ENCODE assay signal across 8 mouse cellular contexts in genomic region chr1:94469834-94470233, GRCm38 (mm10).
A peak's percentile ranks its signal among the peaks of the same experiment; 100 is the strongest.
DNase-seq lines count a peak whose midpoint lies in the region; ATAC-seq and TF ChIP-seq lines count a peak whose summit lies in the region.
"Not testable (repeated sequence)": the region's sequence is repeated elsewhere in the genome, so short reads cannot be mapped to it uniquely, and the experiment has no call there.

No protein-coding gene starts in this region.

- H3K4me1 ChIP-seq in forebrain, embryonic 13.5 days; heart, embryonic 14.5 days (ENCODE audit: control insufficient read depth in 2 of 2, insufficient read depth in 2 of 2, low read length in 2 of 2); lung, embryonic 16.5 days (replicated peaks; ENCODE audit: control insufficient read depth, insufficient read depth, low read length); neural tube, embryonic 15.5 days: not testable (repeated sequence)

- not testable (repeated sequence) for H3K27me3 ChIP-seq in forebrain, embryonic 13.5 days; heart, embryonic 14.5 days (ENCODE audit: control insufficient read depth, insufficient read depth, low read length); lung, embryonic 16.5 days (ENCODE audit: control insufficient read depth, insufficient read depth, low read depth, low read length); neural tube, embryonic 15.5 days (replicated peaks)

- 97% methylated on average over 18 of the region's 18 CpGs for WGBS in forebrain, embryonic 13.5 days
- 94% methylated on average over 18 of the region's 18 CpGs for WGBS in heart, embryonic 14.5 days
- WGBS in lung, embryonic 16.5 days, result 95% methylated on average over 18 of the region's 18 CpGs
- WGBS in neural tube, embryonic 15.5 days, result 98% methylated on average over 18 of the region's 18 CpGs

- DNase-seq in kidney, adult 11 months, result peak; percentile 60
- DNase-seq in left cerebral cortex, adult 2 months (ENCODE audit: extremely low spot score in 1 of 2, low spot score in 2 of 2), result peak; percentile 13 to 20
- DNase-seq in urinary bladder, postnatal 14 days (ENCODE audit: low spot score), result peak; percentile 29

- not testable (repeated sequence) for H3K4me3 ChIP-seq in forebrain, embryonic 13.5 days; heart, embryonic 14.5 days (ENCODE audit: control insufficient read depth in 1 of 2, insufficient read depth in 1 of 2, low read depth in 1 of 2, low read length in 2 of 2); left cerebral cortex, adult 2 months; lung, embryonic 16.5 days (ENCODE audit: low read length); neural tube, embryonic 15.5 days (replicated peaks)

- H3K9ac ChIP-seq in forebrain, embryonic 13.5 days; heart, embryonic 14.5 days (ENCODE audit: low read length); lung, embryonic 16.5 days (ENCODE audit: low read length); neural tube, embryonic 15.5 days (replicated peaks): not testable (repeated sequence)

- H3K27ac ChIP-seq in forebrain, embryonic 13.5 days; heart, embryonic 14.5 days (replicated peaks in 1 of 2; ENCODE audit: control insufficient read depth in 1 of 2, insufficient read depth in 1 of 2, low read depth in 2 of 2, low read length in 2 of 2); left cerebral cortex, adult 2 months; lung, embryonic 16.5 days (ENCODE audit: low read length); neural tube, embryonic 15.5 days (replicated peaks): not testable (repeated sequence)

- H3K9me3 ChIP-seq in forebrain, embryonic 13.5 days (replicated peaks); heart, embryonic 14.5 days (ENCODE audit: control insufficient read depth, low read length); lung, embryonic 16.5 days (ENCODE audit: control insufficient read depth, low read length); neural tube, embryonic 15.5 days (replicated peaks): not testable (repeated sequence)

- TF ChIP-seq CTCF in left cerebral cortex, adult 2 months (IDR thresholded peaks at IDR 0.05), result not testable (repeated sequence)

- not testable (repeated sequence) for H3K36me3 ChIP-seq in forebrain, embryonic 13.5 days (ENCODE audit: poor library complexity, severe bottlenecking); heart, embryonic 14.5 days (ENCODE audit: control insufficient read depth, insufficient read depth, low read length); lung, embryonic 16.5 days (ENCODE audit: control insufficient read depth, insufficient read depth, low read length); neural tube, embryonic 15.5 days

- intact Hi-C loops in left cerebral cortex, adult 2 months (cut with DNase I), result not testable (repeated sequence)

- not testable (repeated sequence) for H3K4me2 ChIP-seq in forebrain, embryonic 13.5 days; heart, embryonic 14.5 days (ENCODE audit: low read length); lung, embryonic 16.5 days (ENCODE audit: low read depth, low read length); neural tube, embryonic 15.5 days

- peak; percentile 100 for ATAC-seq in cerebellum, adult (ENCODE audit: insufficient number of reproducible peaks, low FRiP score, low TSS enrichment)
- peak; percentile 97 for ATAC-seq in forebrain, embryonic 13.5 days
- ATAC-seq in heart, embryonic 14.5 days (ENCODE audit: insufficient number of reproducible peaks, insufficient read depth, low FRiP score, low read depth), result peak; percentile 79
- ATAC-seq in lung, embryonic 16.5 days (ENCODE audit: low read depth), result peak; percentile 97
- ATAC-seq in neural tube, embryonic 15.5 days (ENCODE audit: low FRiP score), result peak; percentile 91
